Mouse (Mus musculus): ENCODE data around the gene U2surp.
A peak's percentile ranks its signal among the peaks of the same experiment; 100 is the strongest.
"Not testable (repeated sequence)": the region's sequence is repeated elsewhere in the genome, so short reads cannot be mapped to it uniquely, and the experiment has no call there.

The U2surp gene

DNA sequence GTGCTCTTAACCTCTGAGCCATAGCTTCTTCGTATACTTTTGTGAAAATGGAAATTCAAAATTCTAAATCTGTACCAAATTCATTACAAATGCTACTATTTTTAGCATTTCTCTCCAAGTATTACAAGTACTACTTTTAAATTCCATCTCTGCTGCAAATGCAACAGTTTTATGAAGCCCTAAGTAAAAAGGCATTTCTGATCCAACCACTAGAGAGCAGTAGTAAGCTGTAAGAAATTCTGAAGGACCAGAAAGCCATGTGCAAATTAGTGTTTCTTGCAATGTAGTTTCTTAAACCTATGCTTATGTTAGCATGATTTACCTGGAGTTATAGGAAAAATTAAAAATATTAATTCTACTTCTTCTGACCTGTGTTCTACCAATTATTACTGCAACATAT is 38.9 kb downstream of the U2surp start:
- peak; percentile 20 for DNase-seq (ENCODE audit: extremely low spot score, low read depth, low spot score)

DNA sequence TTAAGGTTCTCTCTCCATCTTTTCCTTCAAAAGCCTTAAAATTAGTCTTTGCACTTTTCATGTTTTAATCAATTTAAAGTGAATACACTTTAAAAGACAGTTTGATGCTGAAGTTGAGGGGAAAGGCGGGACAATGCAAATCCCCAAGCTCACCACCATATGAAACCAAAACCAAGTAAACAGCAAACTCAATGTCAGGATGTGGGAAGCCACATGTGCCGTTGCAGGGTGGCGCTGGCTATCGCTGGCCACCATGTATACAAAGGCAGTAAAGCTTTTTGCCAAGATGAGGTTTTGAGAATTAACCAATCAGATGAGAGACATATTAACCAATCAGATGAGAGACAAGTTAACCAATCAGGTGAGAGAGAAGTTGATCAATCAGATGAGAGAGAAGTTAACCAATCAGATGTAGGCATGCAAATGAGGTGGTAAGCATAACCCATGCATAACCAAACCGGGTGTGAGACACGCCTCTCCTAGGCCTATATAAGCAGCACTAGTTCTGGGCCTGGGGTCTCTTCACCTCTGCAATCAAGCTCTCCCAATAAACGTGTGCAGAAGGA is 42.7 kb downstream of the U2surp start:
- DNase-seq (ENCODE audit: extremely low spot score, low read depth, low spot score) = not testable (repeated sequence)

DNA sequence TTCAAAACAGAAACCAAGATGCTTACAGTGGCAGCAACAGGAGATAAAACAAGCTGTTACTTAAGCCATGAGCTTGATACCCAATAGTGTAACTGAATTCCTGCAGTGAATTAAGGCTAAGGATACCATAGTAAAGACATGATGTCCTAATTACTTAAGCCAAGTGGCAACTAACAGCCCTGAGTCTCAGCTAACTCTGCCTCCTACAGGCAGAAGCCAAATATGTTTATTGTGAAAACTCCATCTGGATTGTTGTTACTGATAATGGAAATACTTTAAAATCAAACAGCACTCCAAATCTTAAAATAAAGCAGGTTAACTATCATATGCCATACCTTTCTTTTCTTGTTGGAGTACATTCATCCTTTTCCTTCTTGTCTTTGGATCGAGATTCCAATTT is 47.8 kb downstream of the U2surp start:
- DNase-seq (ENCODE audit: extremely low spot score, low read depth, low spot score) = no peak

DNA sequence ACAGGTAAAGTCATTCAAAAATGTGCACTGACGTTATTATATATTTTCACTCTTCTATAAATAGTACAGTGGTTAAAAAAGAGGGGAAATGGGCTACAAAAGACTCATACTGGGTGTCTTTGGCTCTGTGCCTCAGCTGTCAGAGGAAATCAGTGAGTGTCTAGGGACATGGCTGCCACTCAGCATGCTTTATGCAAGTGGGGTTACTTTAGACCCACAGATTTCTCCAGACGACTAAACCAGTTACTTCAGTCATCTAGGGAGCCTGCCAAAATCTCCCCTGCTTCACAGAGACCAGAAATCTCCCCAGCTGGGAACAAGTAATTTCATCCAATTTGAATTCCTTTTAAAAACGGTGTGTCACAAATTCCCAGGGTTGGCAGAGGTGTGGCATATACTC is 59.9 kb downstream of the U2surp start:
- DNase-seq (ENCODE audit: extremely low spot score, low read depth, low spot score) = no peak

DNA sequence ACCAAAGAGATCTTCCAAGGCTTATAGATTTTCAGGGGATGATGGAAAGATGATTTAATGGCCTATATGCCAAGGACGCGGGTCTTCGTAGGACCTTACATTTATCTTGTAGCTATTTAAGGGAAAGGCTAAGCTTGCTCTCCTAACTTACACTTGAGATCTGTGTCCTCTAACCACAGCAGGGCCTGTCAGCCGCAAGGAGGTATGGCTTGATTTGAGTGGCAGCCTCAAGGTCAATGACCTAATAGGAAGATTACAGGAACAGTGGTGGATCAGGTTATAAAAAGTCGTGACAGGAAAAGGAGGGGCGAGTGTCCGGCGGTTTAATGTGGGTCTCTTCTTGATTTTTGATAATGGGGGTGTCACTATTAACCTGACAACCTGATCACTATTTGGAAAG is 61.2 kb downstream of the U2surp start:
- no peak for DNase-seq (ENCODE audit: extremely low spot score, low read depth, low spot score)

DNA sequence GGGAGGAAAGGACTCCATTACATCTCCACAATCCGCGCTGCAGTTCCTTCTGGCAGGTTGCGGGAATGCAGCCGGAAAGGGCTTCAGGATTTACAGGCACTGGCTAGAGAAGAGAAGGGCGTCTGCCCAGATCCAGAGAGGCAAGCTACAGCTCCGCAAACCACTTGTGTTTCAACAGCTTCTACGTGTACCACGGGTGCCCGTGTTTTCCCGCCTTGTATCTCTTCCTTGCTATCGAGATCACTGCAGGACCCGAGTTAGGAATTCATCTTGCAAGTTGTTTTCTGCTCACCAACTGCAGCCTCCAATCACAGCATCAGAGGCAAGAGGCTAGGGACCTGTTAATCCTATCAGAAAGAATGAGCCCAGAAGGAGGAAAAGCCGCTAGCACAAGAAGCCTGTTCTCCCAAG is 69.5 kb downstream of the U2surp start:
- DNase-seq (ENCODE audit: extremely low spot score, low read depth, low spot score) = peak; percentile 6

DNA sequence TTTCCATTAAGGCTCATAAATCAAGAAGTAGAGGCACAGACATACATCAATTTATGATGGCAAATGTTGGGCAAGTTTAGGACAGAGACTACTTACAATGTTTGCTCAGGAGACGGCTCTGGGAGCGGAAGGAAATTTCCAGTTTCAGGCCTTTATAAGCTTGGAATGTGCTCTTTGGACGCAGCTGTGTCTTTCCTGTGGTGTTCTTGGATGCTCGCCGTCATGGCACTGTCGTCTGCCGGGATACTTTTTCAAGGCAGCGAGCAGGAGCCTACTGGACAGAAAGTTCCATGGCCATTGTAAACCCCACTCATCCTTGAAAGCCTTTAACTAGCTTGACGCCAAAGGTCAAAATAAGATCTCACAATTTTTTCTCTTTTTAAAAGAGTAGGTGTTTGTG is 73.9 kb downstream of the U2surp start:
- no peak for DNase-seq (ENCODE audit: extremely low spot score, low read depth, low spot score)

DNA sequence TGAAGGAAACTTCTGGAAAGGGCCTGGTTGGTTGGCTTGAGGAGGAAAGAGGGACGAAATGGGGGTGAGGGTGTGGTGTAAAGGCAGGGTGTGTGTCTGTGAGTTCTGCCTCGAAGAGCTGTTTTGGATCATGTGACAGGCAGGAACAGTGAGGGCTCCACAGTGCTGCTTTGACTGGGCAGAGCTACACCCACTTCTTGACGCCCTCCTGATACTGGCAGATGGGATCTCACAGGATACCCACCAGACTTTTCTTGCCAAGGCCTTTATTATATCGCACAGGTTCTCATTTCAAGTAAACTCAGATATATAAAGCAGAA is 75.5 kb downstream of the U2surp start:
- no peak for DNase-seq (ENCODE audit: extremely low spot score, low read depth, low spot score)

DNA sequence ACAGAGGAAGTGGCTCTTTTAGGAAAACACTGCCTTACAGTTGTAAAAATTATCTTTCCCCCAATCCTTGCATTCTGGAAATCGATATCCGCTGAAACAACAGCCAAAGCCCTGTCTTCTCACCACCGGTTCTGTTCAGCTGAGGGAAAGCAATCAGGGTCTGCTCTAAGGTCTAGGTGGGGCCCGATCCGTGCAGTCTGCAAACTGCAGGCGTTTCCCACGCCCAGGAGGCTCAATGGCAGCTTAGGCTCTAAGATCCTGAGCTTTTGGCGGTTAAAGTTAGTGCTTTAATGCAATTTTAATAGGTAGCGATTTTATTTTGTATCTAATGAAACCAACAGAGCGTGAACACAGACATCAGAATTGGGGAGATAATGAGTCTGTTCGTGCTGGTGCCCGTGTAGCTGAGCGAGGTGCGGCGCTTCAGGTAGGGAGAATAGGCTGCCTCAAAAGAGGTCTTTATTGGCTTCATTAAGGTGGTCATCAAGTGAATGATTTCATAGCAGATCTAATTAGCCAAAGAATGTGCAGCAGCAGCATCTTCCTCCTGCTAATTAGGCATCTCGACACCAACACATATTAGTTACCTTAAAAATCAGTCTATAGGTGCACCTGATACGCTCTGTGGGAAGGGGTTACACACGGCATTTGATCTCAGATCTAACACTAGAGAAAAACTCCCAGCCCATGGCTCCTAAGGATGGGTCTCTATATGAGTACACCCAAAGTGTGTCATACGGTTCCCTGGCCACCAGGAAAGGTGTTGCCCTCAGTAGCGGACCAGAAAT is 76.1 kb downstream of the U2surp start:
- DNase-seq (ENCODE audit: extremely low spot score, low read depth, low spot score) = no peak

DNA sequence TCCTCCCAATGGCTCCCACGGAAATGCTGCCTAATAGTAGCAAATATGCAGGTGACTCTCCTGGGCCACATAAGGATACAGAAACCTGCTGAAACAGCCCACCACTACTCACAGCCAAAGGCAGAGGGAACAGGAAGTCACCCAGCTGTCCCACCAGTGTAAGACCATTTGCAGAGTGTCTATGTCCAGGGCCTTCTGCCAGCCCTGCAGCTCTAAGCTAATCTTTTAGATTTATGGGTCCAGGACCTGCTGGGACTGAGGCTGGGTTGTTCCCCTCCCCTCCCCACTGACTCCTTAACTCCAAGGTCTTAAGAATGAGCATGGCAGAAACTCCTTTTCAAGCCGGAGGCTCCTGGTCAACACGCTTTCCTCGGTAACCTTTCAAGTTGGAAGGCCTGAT is 83.5 kb downstream of the U2surp start:
- DNase-seq (ENCODE audit: extremely low spot score, low read depth, low spot score) = no peak

DNA sequence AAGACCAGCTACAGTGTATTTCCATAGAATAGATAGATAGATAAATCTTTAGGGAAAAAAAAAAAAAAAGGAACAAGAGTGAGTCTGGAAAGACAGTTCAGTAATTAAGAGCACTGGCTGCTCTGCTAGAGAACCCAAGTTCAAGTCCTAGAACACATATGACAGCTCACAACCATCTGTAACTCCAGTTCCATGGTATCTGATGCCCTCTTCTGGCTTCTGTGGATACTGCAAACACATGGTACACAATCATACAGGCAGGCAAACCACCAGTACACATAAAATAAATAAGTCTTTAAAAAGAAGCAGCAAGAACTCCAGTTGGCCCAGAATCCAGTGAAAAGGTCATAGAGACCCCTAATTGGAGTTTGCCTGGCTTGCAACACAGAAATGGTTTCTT is 97.9 kb downstream of the U2surp start:
- DNase-seq (ENCODE audit: extremely low spot score, low read depth, low spot score) = no peak

DNA sequence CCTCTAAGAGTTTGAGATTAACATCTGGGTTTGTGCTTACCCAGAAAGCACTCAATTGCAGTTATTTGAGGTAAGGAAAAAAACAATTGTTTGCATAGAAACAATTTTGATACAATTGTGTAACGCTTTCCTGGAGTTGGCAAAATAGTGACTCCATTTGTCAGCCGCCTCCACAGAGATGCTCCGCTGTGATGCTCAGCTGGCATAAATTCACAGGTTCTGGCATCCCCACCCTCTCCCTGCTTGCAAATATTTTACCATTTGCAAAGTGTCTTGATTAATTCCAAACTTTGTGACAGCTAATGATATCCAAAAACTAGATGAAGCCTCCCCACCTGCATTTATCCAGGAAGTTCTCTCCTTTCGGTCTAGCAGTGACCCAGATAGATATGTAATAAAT is 99.7 kb downstream of the U2surp start:
- DNase-seq (ENCODE audit: extremely low spot score, low read depth, low spot score) = no peak

DNA sequence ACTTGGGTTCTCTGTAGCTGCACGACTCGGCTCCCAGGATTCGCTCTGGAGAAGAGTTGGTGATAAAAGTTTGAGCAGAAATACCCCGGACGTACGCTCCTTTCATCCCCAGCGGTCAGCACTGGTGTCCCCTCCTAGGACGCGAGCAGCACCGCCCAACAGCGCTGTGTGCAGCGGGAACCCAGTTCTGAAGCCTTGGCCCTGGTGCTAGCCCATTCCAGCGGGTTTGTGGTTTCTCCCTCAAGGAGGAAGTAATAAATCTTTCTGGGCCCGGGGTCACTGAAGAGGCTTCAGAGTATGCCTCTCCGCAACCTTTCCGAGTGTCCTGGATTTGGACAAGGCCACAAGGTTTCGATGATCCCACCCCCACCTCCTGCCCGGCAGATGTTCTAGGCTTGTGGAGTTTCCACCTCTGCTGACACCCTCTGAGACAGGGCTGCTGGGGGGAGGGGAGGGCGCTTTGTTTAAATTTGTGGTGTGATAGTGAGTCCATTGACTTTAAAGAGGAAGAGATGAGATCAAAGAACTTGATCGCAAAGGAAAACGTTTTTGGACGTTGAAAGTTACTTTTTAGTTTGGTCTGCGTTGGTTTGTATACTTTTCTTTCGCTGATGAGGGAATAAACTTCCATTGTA is 104.1 kb downstream of the U2surp start:
- no peak for DNase-seq (ENCODE audit: extremely low spot score, low read depth, low spot score)

Data from hindlimb bud, embryonic 11.5 days (tissue).